Mouse (Mus musculus) liver, embryonic 12.5 days (tissue): ENCODE measurements around the gene Bax. TPM values are rescaled to one million over a fixed set of nuclear protein-coding genes. Genes with fewer than 3 reads are reported as not detected.

Source experiments
- ATAC-seq: fragments of 200-750 bp; cut with Nextera tagmentation; 2 replicates; pipeline ENCODE4 v1.8.0; 2017; ENCODE audit warnings: moderate number of reproducible peaks, mild to moderate bottlenecking, moderate library complexity
- H3K27ac ChIP-seq: fragments of 300-500 bp; sonication (generic); 2 replicates; pipeline ENCODE4 v1.5.1; 2016; ENCODE audit warnings: mild to moderate bottlenecking
- H3K27me3 ChIP-seq: fragments of 300-500 bp; sonication (generic); replicated peaks from 2 replicates; pipeline ENCODE4 v1.6.1; 2016; ENCODE audit warnings: mild to moderate bottlenecking, moderate library complexity
- H3K36me3 ChIP-seq: fragments of 300-500 bp; sonication (generic); 2 replicates; pipeline ENCODE4 v1.6.1; 2016; ENCODE audit warnings: mild to moderate bottlenecking, moderate library complexity
- H3K4me1 ChIP-seq: fragments of 300-500 bp; sonication (generic); 2 replicates; pipeline ENCODE4 v1.6.1; 2016
- H3K4me2 ChIP-seq: fragments of 300-500 bp; sonication (generic); 2 replicates; pipeline ENCODE4 v1.6.1; 2016; ENCODE audit warnings: mild to moderate bottlenecking, moderate library complexity
- H3K4me3 ChIP-seq: fragments of 300-500 bp; sonication (generic); 2 replicates; pipeline ENCODE4 v1.5.1; 2016; ENCODE audit warnings: mild to moderate bottlenecking, moderate library complexity
- H3K9ac ChIP-seq: fragments of 300-500 bp; sonication (generic); 2 replicates; pipeline ENCODE4 v1.6.1; 2016; ENCODE audit warnings: mild to moderate bottlenecking, moderate library complexity
- H3K9me3 ChIP-seq: fragments of 300-500 bp; sonication (generic); replicated peaks from 2 replicates; pipeline ENCODE4 v1.6.1; 2016; ENCODE audit warnings: mild to moderate bottlenecking, moderate library complexity
- WGBS: fragments of 180-500 bp; shearing (Covaris S2); methylation state at CpG from one replicate; pipeline ENCODE4 v1.1.7; 2016; ENCODE audit not compliant: insufficient replicate concordance; 5-methylcytosine and 5-hydroxymethylcytosine counted together
- polyA plus RNA-seq: library from polyadenylated mRNA; unstranded; fragments of >200 nt; fragmentation: Nextera tagmentation; extraction: Ambion mirVana; gene quantifications from 2 replicates; pipeline ENCODE4 v1.2.1, GENCODE M21; 2016

Gene Bax
- polyA plus RNA-seq, 1 experiment from 2014 or later = 155 TPM

DNA sequence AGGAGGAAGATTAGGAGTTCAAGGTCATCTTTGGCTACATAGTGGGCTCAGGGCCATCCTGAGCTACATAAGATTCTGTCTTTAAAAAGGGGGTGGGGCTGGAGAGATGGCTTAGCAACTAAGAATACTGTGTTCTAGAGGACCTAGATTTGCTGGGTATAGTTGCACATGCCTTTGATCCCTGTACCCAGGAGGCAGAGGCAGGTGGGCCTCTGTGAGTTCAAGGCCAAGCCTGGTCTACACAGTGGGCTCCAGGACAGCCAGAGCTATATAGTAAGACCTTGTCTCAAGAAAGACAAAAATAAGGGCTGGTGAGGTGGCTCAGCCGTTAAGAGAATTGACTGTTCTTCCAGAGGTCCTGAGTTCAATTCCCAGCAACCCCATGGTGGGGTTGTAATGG lies 16.7 kb downstream of the Bax start:
- Histone ChIP-seq H3K9me3 (no peaks in the 10 kb centered on the region), H3K4me2 (no peak overlapping the region), H3K9ac (no peak overlapping the region), H3K4me3 (no peak overlapping the region), H3K4me1 (peaks cover 30% of the 10 kb centered on the region), H3K27ac (no peak overlapping the region), H3K36me3 (peaks cover 26% of the 10 kb centered on the region), H3K27me3 (no peaks in the 10 kb centered on the region)
- no peak for ATAC-seq
- 72% methylated on average over 1 of the region's 1 CpGs for WGBS

DNA sequence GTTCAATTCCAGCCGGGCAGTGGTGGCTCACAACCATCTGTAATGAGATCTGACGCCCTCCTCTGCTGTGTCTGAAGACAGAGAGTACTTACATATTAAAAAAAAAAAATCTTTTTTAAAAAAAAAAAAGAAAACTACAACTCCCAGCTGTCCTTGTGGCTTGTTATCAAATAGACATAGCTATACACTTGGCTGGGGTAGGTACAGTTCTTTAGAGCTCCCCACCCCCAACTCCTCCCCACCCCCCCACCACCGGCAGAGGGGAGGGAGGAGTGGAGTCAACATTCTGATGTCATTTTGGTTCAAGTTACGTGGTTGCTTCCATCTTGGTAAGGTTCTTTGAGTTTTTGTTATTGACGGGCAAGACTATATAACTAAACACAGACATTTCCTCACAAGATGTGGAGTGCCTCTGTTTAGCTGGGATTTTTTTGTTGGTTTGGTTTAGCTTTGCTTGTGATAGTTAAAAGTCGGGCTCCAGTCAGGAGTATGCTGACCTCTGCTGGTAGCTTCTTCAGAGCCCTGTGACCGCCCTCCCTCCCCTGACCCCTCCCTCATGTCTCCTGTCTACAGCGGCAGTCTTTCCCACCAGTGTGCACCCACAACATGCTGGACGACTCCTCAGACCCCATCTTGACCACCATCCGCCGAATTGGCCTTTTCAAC lies 19.2 kb downstream of the Bax start:
- peaks cover 12% of the 10 kb centered on the region for H3K36me3 ChIP-seq
- peak; percentile 55 for ATAC-seq
- WGBS = 20% methylated on average over 11 of the region's 11 CpGs
- peak overlapping the region; percentile 37 for H3K4me3 ChIP-seq
- H3K4me2 ChIP-seq = peak overlapping the region; percentile 64
- no peaks in the 10 kb centered on the region for H3K27me3 ChIP-seq
- peak overlapping the region; percentile 42; the same call in 1 of the 2 replicates for H3K27ac ChIP-seq
- peak overlapping the region; percentile 61 for H3K9ac ChIP-seq
- peaks cover 37% of the 10 kb centered on the region for H3K4me1 ChIP-seq
- H3K9me3 ChIP-seq = no peaks in the 10 kb centered on the region

DNA sequence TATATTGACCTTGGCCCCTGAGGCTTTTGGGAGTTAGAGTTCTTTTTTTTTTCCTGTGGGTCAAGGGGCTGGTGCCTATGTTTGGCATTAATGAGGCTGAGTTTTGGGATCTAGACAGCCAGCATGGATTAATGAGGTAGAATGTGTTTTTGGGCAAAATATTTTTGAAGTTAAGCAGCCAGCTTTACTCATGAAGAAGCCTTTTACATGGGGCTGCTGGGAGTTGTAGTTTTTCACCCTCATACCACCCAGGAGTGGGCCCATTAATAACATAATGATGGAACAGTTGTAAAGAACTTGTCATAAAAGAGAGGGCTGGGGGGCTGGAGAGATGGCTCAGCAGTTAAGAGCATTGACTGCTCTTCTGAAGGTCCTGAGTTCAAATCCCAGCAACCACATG lies 20.1 kb downstream of the Bax start:
- no peak for ATAC-seq
- Histone ChIP-seq H3K27me3 (no peaks in the 10 kb centered on the region), H3K9me3 (no peaks in the 10 kb centered on the region), H3K27ac (no peak overlapping the region), H3K9ac (no peak overlapping the region), H3K4me3 (no peak overlapping the region), H3K4me1 (peaks cover 32% of the 10 kb centered on the region), H3K4me2 (no peak overlapping the region), H3K36me3 (peaks cover 13% of the 10 kb centered on the region)

DNA sequence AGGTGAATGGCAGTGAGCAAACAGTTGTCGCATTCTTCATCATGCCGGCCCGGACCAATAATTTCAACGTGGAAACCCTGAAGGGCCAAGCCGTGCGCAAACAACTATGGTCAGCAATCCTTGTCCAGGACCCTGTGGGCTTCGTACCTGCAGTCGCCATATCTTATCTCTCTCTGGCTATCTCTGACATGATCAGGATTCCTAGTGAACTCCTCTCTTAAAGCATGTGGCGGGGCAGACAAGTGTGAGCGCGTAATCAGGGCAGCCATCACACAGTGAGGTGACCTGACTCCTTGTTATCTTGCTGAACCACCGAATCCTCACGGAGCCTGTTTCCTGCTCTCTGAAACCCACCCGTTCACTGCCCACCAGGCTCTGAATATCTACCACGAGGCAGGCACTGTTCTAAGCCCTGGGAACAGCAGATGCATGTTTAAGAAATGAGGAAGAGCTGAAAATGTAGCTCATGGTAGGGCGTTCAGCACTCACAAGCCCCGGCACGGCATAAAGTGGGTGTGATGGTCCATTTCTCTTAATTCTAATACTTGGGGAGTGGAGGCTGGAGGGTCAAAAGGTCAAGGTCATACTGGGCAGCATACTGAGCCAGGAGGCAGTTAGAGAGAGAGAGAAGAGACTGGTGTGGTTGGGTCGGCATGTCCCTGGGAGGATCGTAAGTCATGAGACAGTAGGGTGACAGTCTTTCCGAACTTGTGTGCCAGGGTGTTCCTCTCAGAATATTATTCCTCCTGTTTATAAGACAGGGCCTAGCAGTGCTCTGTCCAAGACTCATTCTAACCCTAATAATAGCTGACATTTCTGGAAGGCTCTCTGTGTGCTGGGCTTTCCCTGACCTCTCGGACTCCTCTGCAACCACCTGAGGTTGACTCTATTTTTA lies 22.9 kb downstream of the Bax start:
- WGBS = 46% methylated on average over 22 of the region's 22 CpGs
- no peaks in the 10 kb centered on the region for H3K27me3 ChIP-seq
- H3K36me3 ChIP-seq = peaks cover 26% of the 10 kb centered on the region
- no peak overlapping the region for H3K4me3 ChIP-seq
- no peak overlapping the region for H3K4me2 ChIP-seq
- H3K27ac ChIP-seq = no peak overlapping the region
- H3K9me3 ChIP-seq = no peaks in the 10 kb centered on the region
- H3K4me1 ChIP-seq = peaks cover 25% of the 10 kb centered on the region
- no peak for ATAC-seq
- H3K9ac ChIP-seq = no peak overlapping the region

DNA sequence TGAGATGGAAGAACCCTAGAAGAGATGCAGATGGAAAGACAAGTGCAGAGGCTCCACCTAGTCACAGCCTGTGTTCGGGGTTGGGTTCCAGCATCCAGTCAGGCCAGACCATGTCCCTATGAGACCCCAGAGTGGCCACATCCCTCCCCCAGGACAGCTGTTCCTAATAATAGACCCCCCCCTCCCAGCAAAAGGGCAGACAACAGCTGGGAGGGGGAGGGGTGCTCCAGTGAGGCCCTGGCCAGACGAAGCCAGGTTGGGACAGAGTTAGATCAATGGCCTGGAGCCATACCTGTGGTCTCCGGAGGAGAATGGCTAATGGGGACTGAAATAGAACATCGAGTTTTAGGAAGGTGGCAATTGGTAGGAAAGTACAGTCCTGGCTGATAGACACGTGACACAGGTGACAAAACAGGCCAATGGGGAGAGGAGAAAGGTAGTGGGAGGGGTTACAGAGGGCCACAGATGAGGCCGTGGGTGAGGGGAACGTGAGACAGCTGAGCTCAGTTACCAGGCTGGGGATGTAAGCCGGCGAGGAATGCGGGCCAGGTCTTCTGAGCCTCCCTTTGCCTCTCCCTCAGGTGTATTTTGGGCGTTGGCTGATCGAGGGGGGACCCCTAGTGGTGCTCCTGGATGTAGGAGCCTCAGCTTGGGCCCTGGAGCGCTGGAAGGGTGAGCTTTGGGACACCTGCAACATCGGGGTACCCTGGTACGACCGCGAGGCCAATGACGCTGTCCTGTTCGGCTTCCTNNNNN lies 29.0 kb downstream of the Bax start, which contains the start of gene Ruvbl2:
Ruvbl2 (minus strand) TSS at position 576 of the 756 bp plus-strand sequence.
- ATAC-seq = no peak
- H3K27ac ChIP-seq = no peak within 1 kb of the TSS
- peaks cover 41% of the 10 kb centered on the region for H3K4me1 ChIP-seq
- WGBS = 39% methylated on average over 19 of the region's 19 CpGs
- no peaks in the 10 kb centered on the region for H3K9me3 ChIP-seq
- peak within 1 kb of the TSS; percentile 11; the same call in 1 of the 2 replicates for H3K4me2 ChIP-seq
- H3K27me3 ChIP-seq = no peaks in the 10 kb centered on the region
- H3K9ac ChIP-seq = no peak within 1 kb of the TSS
- H3K36me3 ChIP-seq = peaks cover 18% of the 10 kb centered on the region
- H3K4me3 ChIP-seq = no peak within 1 kb of the TSS

DNA sequence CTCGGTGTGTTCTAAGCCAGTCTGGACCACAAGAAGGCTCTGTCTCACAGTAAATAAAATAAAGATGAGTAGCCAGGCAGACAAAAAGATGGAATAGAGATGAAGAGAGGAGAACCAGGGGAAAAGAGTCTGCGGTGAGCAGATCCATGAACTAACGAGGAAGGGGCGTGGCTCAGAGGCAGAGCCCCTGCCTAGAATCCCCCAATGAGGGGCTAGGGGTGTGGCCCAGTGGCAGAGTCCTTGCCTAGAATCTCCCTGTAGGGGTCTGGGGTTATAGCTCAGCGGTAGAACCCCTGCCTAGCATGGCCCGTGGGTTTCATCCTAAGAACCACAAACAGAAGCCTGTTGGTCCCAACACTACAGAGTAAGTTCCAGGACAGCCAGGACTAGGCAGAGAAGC lies 29.7 kb downstream of the Bax start:
- no peak for ATAC-seq
- H3K4me2 ChIP-seq = no peak overlapping the region
- H3K27ac ChIP-seq = no peak overlapping the region

DNA sequence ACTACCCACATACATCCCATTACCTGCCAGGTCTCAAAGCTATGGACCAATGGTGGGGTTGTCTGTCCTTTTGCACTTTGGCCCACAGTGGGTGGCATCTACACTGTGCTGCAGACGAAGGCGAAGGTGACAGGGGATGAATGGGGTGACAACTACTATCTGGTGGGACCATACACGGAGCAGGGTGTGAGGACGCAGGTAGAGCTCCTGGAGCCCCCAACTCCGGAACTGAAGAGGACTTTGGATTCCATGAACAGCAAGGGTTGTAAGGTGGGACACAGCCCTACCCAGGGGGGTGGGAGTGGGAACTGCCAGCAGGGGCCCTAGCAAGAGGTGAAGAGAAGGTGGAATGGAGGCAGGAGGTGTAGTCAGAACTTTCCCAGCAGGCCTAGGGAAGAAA lies 30.3 kb downstream of the Bax start:
- Histone ChIP-seq H3K27me3 (no peaks in the 10 kb centered on the region), H3K9me3 (no peaks in the 10 kb centered on the region), H3K9ac (no peak overlapping the region), H3K4me3 (no peak overlapping the region), H3K36me3 (peaks cover 26% of the 10 kb centered on the region), H3K27ac (no peak overlapping the region), H3K4me2 (no peak overlapping the region), H3K4me1 (peaks cover 50% of the 10 kb centered on the region)
- 81% methylated on average over 5 of the region's 5 CpGs for WGBS
- no peak for ATAC-seq

More for the DNA sequence above, 29.7 kb downstream of the Bax start:
- H3K4me3 ChIP-seq = no peak overlapping the region
- H3K9me3 ChIP-seq = no peaks in the 10 kb centered on the region
- H3K36me3 ChIP-seq = peaks cover 23% of the 10 kb centered on the region
- H3K9ac ChIP-seq = no peak overlapping the region
- peaks cover 46% of the 10 kb centered on the region for H3K4me1 ChIP-seq
- 27% methylated on average over 6 of the region's 6 CpGs for WGBS
- no peaks in the 10 kb centered on the region for H3K27me3 ChIP-seq

DNA sequence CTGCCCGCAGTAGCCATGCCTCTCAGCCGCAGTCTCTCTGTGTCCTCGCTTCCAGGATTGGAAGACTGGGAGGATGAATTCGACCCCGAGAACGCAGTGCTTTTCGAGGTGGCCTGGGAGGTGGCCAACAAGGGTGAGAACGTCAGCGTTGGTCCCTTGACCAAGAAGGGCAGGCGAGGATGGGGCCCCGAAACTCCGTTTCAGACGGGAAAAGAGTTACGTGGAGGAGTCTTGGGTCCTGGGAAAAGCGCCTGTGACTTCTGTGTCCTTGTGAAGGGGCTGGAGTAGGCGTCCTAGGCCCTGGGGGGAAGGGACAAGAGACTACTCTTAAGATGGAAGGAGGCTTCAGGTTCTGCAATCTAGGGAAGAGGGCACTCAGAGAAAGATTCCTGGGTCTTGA lies 31.7 kb downstream of the Bax start:
- Histone ChIP-seq H3K4me2 (peak overlapping the region; percentile 91), H3K4me1 (peaks cover 50% of the 10 kb centered on the region), H3K9ac (peak overlapping the region; percentile 75), H3K4me3 (peak overlapping the region; percentile 72), H3K36me3 (peaks cover 29% of the 10 kb centered on the region), H3K27me3 (no peaks in the 10 kb centered on the region), H3K27ac (peak overlapping the region; percentile 64), H3K9me3 (no peaks in the 10 kb centered on the region)
- WGBS = 8% methylated on average over 16 of the region's 16 CpGs
- ATAC-seq = no peak

DNA sequence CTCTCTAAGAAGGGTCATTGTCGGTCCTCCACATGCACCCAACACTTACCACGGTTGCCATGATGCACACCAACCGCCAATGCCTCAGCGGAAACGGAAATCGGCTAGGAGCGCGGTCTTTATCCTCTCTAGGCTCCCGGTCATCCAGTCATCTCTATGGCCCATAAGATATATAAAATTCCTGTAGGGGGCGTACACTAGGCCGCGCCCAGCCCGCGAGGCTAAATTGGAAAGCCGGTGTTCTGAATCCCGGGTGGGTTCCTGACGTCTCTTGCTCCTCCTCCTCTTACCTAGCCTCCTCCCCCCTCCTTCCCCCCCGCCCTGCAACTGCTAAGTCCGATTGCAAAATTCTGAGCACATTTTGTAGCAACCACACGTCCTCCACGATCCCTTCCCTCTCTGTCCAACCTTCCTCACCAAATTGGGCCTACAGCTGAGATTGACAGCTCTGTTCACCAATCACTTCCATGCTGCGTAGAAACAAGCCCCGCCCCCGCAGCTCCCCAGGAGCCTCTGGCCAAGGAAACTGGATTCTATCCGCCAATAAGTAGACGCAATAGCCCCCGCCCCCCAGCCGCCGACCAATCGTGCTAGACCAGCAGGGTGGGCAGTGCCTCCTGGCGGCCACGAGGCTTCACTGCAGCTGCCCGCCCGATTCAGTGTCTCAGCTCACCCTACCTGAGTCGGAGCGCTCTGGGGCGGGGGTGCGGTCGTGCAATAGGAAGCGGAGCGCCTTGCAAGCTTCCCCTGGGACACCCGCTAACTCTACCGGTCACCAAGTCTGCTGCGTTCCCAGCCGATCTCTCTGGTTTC lies 32.3 kb downstream of the Bax start, which contains the start of gene Gys1:
Gys1 (plus strand) TSS at position 642 of the 813 bp plus-strand sequence.
- H3K4me2 ChIP-seq = peak within 1 kb of the TSS; percentile 91
- peaks cover 31% of the 10 kb centered on the region for H3K36me3 ChIP-seq
- H3K9me3 ChIP-seq = no peaks in the 10 kb centered on the region
- peak within 1 kb of the TSS; percentile 87 for H3K9ac ChIP-seq
- no peaks in the 10 kb centered on the region for H3K27me3 ChIP-seq
- peak; percentile 94 for ATAC-seq
- H3K4me3 ChIP-seq = peak within 1 kb of the TSS; percentile 72
- peak within 1 kb of the TSS; percentile 88 for H3K27ac ChIP-seq
- H3K4me1 ChIP-seq = peaks cover 50% of the 10 kb centered on the region
- under 1% methylated on average over 45 of the region's 45 CpGs for WGBS

DNA sequence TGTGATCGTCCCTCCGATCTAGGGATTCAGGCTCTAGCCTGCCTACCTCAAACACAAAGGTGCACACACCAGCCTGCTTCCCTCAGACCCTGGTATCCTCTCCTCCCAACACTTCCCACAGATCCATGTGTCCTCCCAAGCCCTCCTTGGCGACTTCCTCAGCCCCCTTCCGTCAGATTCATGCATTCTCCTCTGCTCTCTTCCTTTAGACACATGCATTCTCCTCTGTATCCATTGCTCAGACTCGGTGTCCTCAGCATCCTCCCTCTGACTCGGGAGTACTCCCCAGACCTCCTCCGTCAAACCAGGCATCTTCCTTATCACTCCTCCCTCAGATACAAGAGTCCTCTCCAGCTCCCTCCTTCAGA lies 32.9 kb downstream of the Bax start:
- Histone ChIP-seq H3K9ac (peak overlapping the region; percentile 87), H3K9me3 (no peaks in the 10 kb centered on the region), H3K4me2 (peak overlapping the region; percentile 91), H3K36me3 (peaks cover 37% of the 10 kb centered on the region), H3K27ac (peak overlapping the region; percentile 88), H3K27me3 (no peaks in the 10 kb centered on the region), H3K4me1 (peaks cover 50% of the 10 kb centered on the region), H3K4me3 (peak overlapping the region; percentile 72)
- 0% methylated on average over 7 of the region's 7 CpGs for WGBS
- ATAC-seq = no peak

DNA sequence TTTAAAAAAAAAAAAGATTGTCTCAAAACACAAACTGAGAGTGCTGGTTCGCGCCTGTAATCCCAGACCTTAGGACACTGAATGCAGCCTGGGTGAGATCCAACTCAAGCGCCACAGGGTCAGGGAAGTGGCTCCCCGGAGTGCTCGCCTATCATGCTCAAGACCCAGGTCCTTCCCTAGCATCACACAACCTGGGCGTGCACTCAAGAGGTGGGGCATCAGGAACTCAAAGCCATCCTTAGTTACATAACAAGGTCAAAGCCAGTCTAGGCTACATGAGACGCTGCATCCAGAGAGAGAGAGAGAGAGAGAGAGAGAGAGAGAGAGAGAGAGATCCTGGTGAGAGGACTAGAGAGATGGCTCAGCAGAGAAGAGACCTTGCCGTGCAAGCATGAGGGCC lies 40.1 kb downstream of the Bax start:
- H3K36me3 ChIP-seq = peaks cover 100% of the 10 kb centered on the region

More for the DNA sequence above, 40.1 kb downstream of the Bax start:
- H3K4me1 ChIP-seq = no peaks in the 10 kb centered on the region; the same call in 1 of the 2 replicates
- no peaks in the 10 kb centered on the region for H3K9me3 ChIP-seq
- no peak overlapping the region for H3K9ac ChIP-seq
- ATAC-seq = no peak
- H3K27ac ChIP-seq = no peak overlapping the region
- 86% methylated on average over 8 of the region's 8 CpGs for WGBS
- no peak overlapping the region for H3K4me3 ChIP-seq
- H3K27me3 ChIP-seq = peaks cover 6% of the 10 kb centered on the region
- H3K4me2 ChIP-seq = no peak overlapping the region
